Mouse (Mus musculus) frontal cortex, postnatal 14 days (tissue): ENCODE data around the gene Fcor.
A peak's percentile ranks its signal among the peaks of the same experiment; 100 is the strongest.

Experiments
- DNase-seq, 2 experiments: peaks; one replicate each; pipeline ENCODE4 v3.0.0; 2022; ENCODE audit warnings: low spot score in 2 of 2

Gene Fcor

DNA sequence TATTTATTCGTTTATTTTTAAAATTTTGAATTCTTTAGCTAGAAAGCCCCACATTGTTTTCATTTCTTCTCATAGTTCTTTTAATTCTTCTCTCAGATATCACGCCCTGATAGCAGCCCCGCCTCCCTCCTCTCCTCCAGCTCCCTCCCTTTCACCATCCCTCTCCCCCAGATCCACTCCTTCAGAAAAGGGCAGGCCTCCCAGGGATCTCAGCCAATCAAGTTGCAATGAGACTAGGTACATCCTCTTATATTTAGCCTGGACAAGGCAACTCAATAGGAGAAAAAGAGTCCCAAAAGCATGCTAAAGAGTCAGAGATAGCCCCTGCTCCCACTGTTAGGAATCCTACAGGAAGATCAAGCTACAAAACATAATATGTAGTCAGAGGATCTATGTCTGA lies 2.5 kb upstream of the Fcor start:
- DNase-seq, result no peak

DNA sequence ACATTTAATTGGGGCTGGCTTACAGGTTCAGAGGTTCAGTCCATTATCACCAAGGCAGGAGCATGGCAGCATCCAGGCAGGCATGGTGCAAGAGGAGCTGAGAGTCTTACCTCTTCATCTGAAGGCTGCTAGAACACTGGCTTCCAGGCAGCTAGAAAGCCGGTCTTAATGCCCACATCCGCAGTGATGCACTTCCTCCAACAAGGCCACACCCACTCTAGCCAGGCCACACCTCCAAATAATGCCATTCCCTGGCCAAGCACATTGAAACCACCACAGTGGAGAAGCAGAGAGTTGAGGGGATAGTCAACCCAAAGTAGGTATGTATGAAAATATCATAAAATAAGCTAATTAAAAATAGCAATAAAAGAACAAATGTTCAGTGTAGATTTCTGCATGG lies 1.8 kb downstream of the Fcor start:
- no peak for DNase-seq

DNA sequence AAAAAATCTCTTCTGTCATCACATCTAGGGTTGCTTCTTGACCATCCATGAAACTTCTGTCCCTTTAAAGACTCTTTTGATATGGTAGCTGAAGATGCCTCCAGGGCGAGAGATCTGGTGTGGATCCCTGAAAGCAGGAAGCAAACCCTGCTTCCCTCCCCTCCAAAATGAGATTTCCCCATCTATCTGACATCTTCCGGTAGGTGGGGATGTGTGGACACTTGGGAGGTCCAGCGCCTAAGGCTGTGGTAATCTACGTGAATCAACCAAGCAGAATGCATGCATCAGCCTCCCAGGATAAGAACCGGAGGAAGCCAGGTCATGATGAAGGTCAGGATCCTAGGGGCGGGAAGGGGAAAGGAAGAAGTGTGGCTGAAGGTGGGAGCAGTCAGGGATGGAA lies 6.7 kb downstream of the Fcor start, which contains the start of gene Mcemp1:
TSS of gene Mcemp1 (plus strand) at position 248 of the 400 bp plus-strand sequence.
- no peak for DNase-seq

DNA sequence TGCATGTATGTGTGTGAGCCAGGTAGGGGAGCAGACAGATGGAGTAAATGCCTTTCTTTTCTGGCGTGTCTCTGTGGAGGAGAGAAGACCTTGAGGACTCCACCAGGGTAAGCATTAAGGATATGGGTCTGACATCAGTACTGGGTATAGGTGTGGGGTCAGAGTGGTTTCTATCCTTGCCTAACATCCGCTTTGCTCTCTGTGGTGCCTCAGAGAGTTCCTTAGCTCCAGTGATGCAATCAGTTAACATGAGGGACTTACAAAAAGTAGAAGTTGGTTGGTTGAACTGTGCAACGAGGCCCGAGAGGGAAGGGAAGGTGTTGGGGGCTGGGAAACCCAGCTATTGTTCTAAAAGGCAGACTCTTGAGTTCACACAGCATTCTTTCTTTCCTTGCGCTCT lies 7.8 kb downstream of the Fcor start:
- DNase-seq, result no peak

DNA sequence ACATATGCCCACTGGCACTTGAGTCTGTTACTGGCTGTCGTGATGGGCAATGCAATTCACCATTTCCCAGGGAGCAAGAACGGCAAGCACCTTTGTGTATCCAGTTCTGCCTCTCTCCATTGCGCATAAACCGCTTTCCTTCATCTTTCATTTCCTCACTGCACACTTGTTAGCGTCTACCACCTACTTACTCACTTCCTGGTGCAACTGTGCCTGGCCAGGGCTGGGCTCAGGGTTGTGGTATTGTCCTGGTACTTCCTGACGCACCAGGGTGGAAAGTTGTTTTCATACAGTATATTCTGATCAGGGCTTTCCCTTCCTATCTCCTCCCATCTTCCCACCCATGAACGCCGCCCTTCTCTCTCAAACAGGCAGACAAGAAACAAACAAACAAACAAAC lies 11.3 kb downstream of the Fcor start:
- DNase-seq, result no peak

DNA sequence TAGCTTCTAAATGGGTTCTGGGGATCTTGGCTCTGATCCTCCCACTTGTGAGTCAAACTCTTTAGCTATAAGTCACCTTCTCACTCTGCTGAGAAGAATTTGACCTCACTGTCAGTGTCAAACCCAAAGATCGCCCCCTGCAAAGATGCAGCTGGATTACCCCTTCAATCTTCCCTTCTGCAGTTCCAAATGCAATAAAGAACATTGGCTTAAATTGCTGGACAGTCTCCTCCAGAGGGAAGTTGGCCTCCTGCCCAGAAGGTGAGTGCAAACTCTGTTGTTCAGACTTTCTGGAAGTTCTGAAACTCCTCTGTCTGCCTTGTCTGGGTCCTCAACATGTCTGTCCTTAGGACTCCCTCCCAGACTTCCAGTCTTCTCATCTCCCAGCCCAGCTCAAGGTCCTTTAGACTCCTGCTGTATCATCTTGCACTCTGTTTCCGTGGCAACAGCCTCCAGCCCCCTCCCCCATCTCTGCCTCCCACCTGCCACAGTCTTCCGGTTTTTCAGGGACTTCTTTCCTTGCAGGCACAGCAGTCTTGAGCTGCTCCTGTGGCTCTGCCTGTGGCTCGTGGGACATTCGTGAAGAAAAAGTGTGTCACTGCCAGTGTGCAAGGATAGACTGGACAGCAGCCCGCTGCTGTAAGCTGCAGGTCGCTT lies 15.3 kb downstream of the Fcor start:
- peak; percentile 42 to 49 for DNase-seq

DNA sequence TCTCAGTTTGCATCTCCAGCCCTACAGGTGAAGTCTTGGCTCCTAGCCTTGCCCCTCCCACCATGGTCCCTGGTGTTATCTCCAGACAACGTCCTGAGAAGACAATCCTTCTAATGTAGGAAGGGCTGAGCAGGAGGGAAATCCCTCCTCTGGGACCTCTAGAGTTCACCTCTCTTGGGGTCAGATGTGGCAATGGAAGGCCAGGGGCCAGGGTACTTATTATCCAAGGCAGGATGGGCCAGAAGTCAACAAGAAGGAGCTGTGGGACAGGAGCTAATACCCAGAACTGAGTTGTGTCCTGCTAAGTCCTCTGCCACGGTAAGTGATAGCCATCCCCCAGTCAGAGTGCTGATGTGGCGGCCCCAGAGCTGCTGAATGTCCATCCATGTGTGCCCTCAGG lies 16.6 kb downstream of the Fcor start, which contains the start of gene Retn:
TSS of gene Retn (plus strand) at position 245 of the 400 bp plus-strand sequence.
- no peak for DNase-seq

DNA sequence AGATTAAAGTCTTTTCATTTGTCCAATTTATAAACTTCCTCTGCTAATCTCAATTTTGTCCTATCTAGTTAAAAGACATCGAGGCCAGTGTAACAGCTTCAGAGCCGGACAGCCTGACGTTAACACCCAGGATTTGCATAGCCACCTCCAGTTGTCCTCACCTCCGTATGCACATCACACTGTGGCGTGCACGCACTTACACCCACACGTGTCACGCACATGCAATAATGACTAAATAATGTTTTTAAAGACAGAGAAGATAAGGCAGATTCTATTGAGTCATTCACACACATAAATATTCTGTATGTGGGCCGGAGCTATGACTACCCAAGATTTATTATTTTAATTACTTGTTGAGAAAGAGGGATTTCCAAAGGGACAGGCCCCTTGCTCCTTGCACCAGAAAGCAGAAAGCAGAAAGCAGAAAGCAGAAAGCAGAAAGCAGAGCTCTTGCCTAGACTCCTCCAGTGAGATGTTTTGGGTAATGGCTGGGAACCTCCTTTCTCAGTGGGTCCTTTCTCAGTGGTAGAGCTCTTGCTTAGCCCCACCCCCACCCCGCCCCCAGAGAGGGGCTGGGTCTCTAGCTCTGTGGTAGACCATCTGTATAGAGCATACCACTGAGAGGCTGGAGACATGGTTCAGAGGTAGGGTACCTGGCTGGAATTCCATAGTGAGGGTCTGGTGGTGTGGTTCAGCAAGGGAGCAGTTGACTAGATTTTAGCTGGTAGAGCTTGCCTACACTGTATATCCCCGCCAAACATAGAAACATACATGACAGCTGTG lies 17.2 kb downstream of the Fcor start:
- no peak for DNase-seq

DNA sequence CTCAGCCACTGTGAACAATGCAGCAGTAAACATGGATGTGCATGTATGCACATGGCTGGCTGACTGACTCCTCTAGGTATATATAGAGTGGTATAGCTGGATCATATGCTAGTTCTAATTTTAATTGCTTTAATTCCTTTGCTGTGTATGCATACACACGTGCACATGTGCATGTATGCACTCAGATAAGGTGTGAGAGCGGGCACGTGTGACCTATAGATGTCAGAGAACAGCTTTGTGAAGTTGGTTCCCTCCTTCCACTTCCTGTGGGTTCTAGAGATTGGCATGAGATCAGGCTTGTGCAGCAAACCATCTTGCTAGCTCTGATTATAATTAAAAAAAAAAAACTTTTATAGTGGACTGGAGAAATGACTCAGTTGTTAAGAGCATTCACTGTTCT lies 19.3 kb downstream of the Fcor start:
- DNase-seq, result no peak

DNA sequence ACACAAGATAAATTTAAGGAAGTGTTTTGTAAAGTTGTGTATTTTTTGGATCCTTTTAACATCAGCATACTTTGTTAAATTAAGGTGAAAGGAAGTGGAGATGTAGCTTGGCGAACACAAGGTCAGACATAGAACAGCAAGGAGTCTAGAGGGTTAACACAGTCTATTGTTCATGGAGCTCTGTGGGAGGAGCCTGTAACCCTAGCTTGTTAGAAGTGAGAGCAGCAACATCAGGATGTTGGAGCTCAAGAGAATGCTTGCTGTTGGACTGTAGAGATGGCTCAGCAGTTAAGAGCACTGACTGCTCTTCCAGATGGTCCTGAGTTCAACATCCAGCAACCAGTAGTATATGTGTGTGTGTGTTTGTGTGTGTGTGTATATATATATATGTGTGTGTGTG lies 23.2 kb downstream of the Fcor start:
- DNase-seq, result no peak

DNA sequence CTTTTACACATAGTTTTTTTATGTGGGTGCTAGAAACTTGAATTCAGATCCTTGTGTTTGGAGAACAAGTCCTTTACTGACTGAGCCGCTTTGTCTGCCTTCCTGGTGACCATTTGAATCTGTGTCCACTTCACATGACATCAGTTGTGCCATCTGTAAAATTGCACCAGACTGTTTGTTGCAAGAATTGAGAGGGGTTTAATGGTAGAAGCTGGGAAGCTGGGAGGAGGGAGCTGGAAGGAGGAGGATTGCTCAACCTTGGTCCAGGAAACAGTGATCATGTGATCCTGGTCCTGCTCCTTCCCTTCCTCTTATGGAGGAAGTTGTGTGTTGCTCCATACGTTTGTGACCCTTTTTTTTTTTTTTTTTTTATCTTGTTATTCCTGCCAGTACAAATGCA lies 23.9 kb downstream of the Fcor start:
- DNase-seq, result no peak

DNA sequence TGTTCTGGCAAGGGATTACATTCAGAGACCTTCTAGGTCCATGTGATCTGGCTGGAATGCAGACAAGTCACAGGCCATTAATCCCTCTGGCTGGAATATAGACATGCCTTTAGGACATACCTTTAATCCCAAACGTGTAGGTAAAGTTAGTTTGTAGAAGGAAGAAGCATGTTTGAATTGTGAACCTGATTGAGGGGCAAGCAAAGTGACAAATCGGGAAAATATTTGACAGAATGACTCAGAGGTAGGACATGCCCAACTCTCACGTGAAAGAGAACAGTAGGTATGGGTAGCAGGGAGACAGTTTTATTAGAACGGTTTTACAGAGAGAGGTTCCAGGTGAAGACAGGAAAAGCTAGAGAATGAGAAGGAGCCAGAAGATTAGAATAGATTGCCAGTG lies 24.6 kb downstream of the Fcor start:
- DNase-seq, result no peak

DNA sequence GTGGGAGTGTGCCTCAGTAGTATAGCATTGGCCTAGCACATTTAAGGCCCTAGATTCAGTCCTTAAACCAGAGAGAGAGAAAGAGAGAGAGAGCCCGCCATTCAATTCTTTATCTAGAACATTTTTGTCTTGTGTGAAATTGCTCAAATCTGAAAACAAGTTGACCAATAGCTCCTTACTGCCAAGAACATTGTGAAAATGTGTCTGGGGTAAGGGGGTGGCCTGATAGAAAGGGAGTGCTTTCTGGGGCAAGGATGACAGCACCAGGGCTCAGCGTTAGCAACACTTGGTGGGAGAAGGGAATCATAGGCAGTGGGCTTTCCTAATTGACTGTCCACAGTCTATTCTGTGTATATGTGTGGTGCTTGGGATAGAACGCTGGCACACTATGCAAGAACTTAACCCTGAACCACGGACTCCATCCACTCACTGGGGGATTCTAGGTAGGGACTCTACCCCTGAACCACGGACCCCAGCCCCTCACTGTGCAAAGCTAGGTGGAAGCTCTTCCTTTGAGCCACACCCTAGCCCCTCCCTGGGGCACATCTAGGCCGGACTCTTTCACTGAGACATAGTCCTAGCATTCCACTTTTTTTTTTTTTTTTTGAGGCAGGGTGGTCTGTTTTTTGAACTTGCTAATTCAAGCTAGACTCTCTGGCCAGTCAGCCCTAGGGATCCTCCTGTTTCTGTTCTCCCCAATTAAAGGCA lies 25.2 kb downstream of the Fcor start:
- no peak for DNase-seq

DNA sequence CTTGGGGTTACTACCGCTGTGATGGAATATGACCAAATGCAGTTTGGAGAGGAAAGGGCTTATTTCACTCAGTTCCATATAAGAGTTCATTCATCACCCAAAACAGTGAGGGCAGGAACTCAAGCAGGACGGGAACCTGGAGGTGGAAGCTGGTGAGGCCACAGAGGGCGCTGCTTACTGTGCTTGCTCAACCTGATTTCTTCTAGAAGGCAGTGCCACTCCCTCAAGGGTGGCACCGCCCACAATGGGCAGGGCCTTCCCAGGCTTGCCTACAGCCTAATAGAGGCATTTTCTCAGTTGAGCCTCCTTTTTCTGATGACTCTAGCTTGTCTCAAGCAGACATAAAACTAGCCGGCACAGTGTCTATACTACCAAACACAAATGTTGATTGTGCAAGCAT lies 26.4 kb downstream of the Fcor start:
- DNase-seq, result no peak

DNA sequence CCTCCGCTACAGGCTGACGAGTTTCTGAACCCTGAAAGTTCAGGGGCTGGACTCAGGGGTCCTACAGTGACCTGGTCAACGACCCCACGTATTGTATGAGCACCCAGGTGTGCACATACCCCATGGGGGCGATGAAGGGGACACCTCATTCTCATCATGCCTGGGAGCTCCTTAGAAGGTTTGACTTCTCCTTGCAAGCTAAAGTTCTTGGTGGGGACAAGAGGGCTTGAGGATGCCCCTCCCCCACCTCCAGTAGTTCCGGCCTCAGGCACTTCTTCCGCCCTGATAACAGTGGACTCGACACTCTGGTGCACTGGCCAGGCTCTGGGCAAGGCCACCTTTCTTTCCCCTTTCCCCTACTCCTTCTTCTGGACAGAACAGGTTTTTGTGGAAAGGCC lies 40.7 kb downstream of the Fcor start:
- DNase-seq, result no peak

DNA sequence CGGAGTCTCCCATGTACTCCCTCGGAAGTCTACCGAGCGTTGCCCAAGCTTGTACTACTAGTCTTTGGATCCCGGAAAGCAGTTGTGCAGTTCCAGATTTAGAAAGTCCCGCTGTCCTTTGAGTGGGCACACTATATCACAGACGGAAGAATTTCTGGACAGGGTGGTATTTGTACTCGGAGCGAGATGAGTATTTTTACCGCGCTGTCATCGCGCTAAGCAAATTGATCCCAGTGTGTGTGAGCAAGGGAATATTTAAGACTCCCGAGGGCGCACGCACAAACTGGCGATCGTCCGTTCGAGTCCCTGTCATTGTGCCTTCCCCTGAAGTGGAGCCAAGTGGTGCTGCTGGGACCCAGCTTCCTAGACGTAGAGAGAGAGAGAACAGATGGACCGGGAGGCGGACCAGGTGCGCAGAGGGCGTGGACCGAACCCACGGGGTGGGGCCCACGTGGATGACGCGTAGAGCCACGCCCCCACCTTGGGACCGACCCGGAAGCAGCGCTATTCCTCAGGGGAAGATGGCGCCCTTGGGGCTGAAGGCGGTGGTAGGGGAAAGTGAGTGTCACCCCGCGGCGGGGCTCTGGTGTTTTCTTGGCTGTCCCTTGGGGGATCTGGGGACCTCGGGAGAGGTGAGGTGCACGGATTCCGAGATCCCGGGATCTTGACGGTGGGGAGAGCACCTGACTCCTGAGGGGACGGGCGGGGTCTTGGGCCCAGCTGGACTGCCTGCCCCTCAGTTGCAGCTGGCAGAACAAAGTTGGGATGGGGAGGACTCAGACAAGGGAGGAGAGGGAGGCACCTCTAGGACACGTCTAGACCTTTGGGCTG lies 41.3 kb downstream of the Fcor start, which contains the start of gene Stxbp2:
TSS of gene Stxbp2 (plus strand) at position 309 of the 831 bp plus-strand sequence.
- DNase-seq, result no peak

DNA sequence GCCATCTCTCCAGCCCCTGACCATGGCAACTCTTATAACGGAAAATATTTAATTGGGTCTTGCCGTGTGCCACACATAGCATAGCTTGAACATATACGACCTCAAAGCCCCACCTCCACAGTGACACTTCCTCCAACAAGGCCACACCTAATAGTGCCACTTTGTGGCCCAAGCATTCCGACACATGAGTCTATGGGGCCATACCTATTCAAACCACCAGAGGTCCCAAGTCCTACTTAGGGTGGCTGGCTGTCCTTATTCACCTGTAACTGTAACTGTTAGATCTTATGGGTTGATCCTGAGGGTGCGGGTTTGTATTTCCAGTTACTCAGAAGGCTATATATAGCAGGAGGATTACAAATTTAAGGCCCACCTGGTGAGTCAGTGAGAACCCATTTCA lies 44.1 kb downstream of the Fcor start:
- no peak for DNase-seq

DNA sequence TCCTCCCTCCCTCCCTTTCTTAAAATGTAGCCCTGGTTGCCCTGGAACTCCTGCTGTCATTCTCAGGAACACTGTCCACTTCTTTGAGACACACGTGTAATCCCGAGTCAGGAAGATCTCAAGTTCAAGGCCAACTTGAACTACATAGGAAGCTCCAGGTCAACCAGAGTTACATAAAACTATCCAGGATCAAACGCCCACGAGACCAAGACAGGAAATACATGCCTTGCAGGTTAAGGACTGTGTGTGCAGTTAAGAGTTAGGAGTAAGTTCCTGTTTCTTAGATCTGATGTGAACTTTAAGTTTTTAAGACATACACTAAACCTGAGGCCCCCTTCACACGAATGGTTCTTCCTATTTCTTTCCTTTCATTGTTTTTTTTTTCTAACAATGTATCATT lies 45.2 kb downstream of the Fcor start:
- DNase-seq, result no peak

DNA sequence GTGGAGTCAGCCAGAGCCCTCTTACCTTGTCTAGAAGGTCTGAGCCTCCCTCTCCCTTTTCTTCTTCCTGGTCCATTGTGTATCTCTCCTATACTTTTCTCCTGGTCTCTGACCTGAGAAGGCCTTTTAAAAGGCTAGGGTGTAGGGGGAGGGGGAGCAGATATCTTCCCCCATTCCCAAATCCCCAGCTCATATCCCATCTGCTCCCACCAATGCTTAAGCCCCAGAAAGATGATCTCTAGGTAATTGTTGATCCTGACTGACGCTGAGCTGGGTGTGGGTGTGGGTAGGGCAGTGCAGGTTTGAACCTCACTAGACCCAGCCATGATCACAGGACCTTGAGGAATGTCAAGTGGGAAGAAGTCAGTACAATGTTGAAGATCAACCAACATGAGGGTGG lies 46.7 kb downstream of the Fcor start, which contains the start of gene Pcp2:
TSS of gene Pcp2 (minus strand) at position 101 of the 400 bp plus-strand sequence.
- DNase-seq, result no peak

DNA sequence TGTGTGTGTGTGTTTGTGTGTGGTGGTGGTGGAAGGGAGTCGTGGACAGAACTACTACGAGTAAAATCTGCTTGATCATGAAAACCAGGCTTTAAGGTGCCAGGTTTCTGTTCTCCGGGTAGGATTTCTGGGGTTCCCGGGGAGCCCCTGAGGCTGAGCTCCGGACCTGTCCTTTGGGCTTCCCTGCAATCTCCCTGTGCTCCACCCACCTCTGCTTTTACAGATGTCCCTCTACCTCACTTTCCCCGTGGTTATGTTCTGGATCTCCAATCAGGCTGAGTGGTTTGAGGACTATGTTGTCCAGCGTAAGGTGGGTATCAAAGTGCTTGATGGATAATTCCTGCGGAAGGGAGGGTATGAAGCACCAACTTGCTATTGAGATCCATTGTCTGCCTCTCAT lies 50.0 kb downstream of the Fcor start:
- DNase-seq, result no peak

DNA sequence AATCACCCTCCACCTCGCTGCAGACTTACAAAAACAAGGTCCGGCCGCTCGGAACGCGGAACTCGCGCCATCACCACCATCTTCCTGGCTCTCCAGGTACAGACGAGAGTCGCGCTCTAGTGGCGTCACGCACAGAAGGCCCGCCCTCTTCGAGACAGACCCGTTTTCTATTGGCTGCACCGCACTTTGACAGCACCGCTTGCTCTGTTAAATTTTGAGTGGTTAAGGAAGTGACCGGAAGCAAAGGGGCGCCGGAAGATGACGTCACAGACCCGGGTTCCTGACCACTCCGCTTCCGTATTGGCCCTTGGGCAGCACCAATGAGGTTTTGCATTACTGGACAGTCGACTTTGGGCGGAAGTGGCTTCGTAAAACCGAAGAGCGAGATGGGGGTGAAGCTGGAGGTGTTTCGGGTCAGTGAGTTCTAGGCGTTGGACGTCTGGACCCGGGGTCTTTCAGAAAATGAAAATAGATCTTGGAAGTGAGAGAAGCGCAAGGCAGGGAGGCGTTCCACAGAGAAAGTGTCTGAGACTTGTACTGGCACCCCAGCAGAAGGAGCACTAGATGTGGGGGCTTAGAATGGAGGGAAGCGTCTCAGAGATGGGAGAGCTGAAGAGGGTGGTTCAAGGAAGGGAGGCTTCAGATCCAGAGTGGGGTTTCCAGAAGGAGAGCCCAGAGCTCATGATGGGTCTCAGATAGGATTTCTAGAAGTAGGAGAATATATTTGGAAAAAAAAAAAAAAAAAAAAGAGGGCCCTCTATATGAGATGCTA lies 50.8 kb downstream of the Fcor start, which contains the start of the genes Xab2 and Pet100:
TSS of gene Xab2 (minus strand) at position 118 of the 772 bp plus-strand sequence.
TSS of gene Pet100 (plus strand) at position 350 of the 772 bp plus-strand sequence.
- peak; percentile 99 for DNase-seq
